Mouse (Mus musculus) liver, embryonic 11.5 days (tissue): ENCODE measurements around the gene Tmem164. TPM values are rescaled to one million over a fixed set of nuclear protein-coding genes. Genes with fewer than 3 reads are reported as not detected.

Source experiments
- ATAC-seq: fragments of 200-750 bp; cut with Nextera tagmentation; replicated peaks from 2 replicates; pipeline ENCODE4 v1.8.0; 2017; ENCODE audit warnings: moderate number of reproducible peaks, mild to moderate bottlenecking, moderate TSS enrichment, moderate library complexity; ENCODE audit not compliant: low FRiP score
- DNase-seq: peaks from one replicate; pipeline ENCODE4 v3.0.0-alpha.2; 2017; ENCODE audit warnings: low spot score
- H3K27ac ChIP-seq: fragments of 300-500 bp; sonication (generic); 2 replicates; pipeline ENCODE4 v1.5.1; 2014; ENCODE audit warnings: mild to moderate bottlenecking, low read depth, low read length, control low read depth
- H3K27me3 ChIP-seq: fragments of 300-500 bp; sonication (generic); replicated peaks from 2 replicates; pipeline ENCODE4 v1.6.1; 2014; ENCODE audit warnings: low read length, mixed read lengths; ENCODE audit not compliant: control insufficient read depth, insufficient read depth
- H3K36me3 ChIP-seq: fragments of 300-500 bp; sonication (generic); 2 replicates; pipeline ENCODE4 v1.6.1; 2014; ENCODE audit warnings: mild to moderate bottlenecking, low read length, moderate library complexity, mixed read lengths; ENCODE audit not compliant: control insufficient read depth, insufficient read depth
- H3K4me1 ChIP-seq: fragments of 300-500 bp; sonication (generic); replicated peaks from 2 replicates; pipeline ENCODE4 v1.6.1; 2014; ENCODE audit warnings: low read length, mixed read lengths; ENCODE audit not compliant: control insufficient read depth, insufficient read depth
- H3K4me2 ChIP-seq: fragments of 300-500 bp; sonication (generic); 2 replicates; pipeline ENCODE4 v1.6.1; 2014; ENCODE audit warnings: mild to moderate bottlenecking, control low read depth, moderate library complexity
- H3K4me3 ChIP-seq: fragments of 300-500 bp; sonication (generic); 2 replicates; pipeline ENCODE4 v1.5.1; 2014; ENCODE audit warnings: low read depth, low read length, control low read depth
- H3K9ac ChIP-seq: fragments of 300-500 bp; sonication (generic); 2 replicates; pipeline ENCODE4 v1.6.1; 2014; ENCODE audit warnings: low read depth, low read length, control low read depth
- H3K9me3 ChIP-seq: fragments of 300-500 bp; sonication (generic); 2 replicates; pipeline ENCODE4 v1.6.1; 2016; ENCODE audit warnings: low read length, inconsistent platforms, mixed read lengths; ENCODE audit not compliant: control insufficient read depth
- WGBS: fragments of 180-500 bp; shearing (Covaris S2); extraction: QIAGEN DNeasy Blood & Tissue Kit; methylation state at CpG from one replicate; pipeline ENCODE4 v1.1.7; 2014; 5-methylcytosine and 5-hydroxymethylcytosine counted together
- polyA plus RNA-seq: library from polyadenylated mRNA; unstranded; fragments of >200 nt; fragmentation: Nextera tagmentation; extraction: Ambion mirVana; gene quantifications from 2 replicates; pipeline ENCODE4 v1.2.1, GENCODE M21; 2014

Gene Tmem164
- polyA plus RNA-seq, 1 experiment from 2014 or later, result 43.8 TPM

- H3K9me3 ChIP-seq, result no peaks in the 10 kb centered on the region
- no peak overlapping the region for H3K9ac ChIP-seq
- H3K4me2 ChIP-seq, result peak overlapping the region; percentile 33; the same call in 1 of the 2 replicates
- DNase-seq (no peak), ATAC-seq (peak; percentile 98)
- peak overlapping the region; percentile 10 for H3K27ac ChIP-seq
- no peak overlapping the region for H3K4me3 ChIP-seq
- 0 out of 2 replicates have a peak, but pooled peaks cover 2% of the 10 kb centered on the region for H3K4me1 ChIP-seq
- H3K27me3 ChIP-seq, result no peaks in the 10 kb centered on the region; the same call in 1 of the 2 replicates
- H3K36me3 ChIP-seq, result 0 out of 2 replicates have a peak, but pooled peaks cover under 1% of the 10 kb centered on the region
- WGBS, result 38% methylated on average over 6 of the region's 6 CpGs
Measured at GRCm38 (mm10) chrX:142778638-142779037, 97.4 kb downstream of the Tmem164 start.

GRCm38 (mm10) chrX:142786160-142787052, 105.2 kb downstream of the Tmem164 start:
- H3K4me1 ChIP-seq, result no peaks in the 10 kb centered on the region
- no peaks in the 10 kb centered on the region for H3K36me3 ChIP-seq
- DNase-seq (no peak), ATAC-seq (no peak)
- H3K27me3 ChIP-seq, result no peaks in the 10 kb centered on the region; the same call in 1 of the 2 replicates
- H3K9me3 ChIP-seq, result no peaks in the 10 kb centered on the region
- 86% methylated on average over 10 of the region's 10 CpGs for WGBS
- no peak overlapping the region for H3K4me2 ChIP-seq
- no peak overlapping the region for H3K27ac ChIP-seq
- H3K9ac ChIP-seq, result no peak overlapping the region
- H3K4me3 ChIP-seq, result no peak overlapping the region

GRCm38 (mm10) chrX:142792185-142792584, 111.0 kb downstream of the Tmem164 start:
- Histone ChIP-seq H3K4me2 (no peak overlapping the region), H3K27ac (no peak overlapping the region), H3K4me1 (no peaks in the 10 kb centered on the region), H3K4me3 (no peak overlapping the region), H3K36me3 (no peaks in the 10 kb centered on the region; the same call in 1 of the 2 replicates), H3K9me3 (no peaks in the 10 kb centered on the region), H3K27me3 (no peaks in the 10 kb centered on the region), H3K9ac (no peak overlapping the region)
- ATAC-seq (no peak), DNase-seq (no peak)
- WGBS, result 84% methylated on average over 2 of the region's 2 CpGs

GRCm38 (mm10) chrX:142794069-142794610, 112.9 kb downstream of the Tmem164 start:
- Histone ChIP-seq H3K4me3 (no peak overlapping the region), H3K9me3 (no peaks in the 10 kb centered on the region), H3K27me3 (no peaks in the 10 kb centered on the region), H3K27ac (no peak overlapping the region), H3K9ac (no peak overlapping the region), H3K36me3 (no peaks in the 10 kb centered on the region; the same call in 1 of the 2 replicates), H3K4me2 (no peak overlapping the region), H3K4me1 (no peaks in the 10 kb centered on the region)
- DNase-seq (no peak), ATAC-seq (no peak)
- WGBS, result 74% methylated on average over 4 of the region's 4 CpGs

- Histone ChIP-seq H3K27me3 (no peaks in the 10 kb centered on the region), H3K36me3 (no peaks in the 10 kb centered on the region), H3K27ac (no peak overlapping the region), H3K4me3 (no peak overlapping the region), H3K9me3 (no peaks in the 10 kb centered on the region), H3K4me1 (no peaks in the 10 kb centered on the region), H3K9ac (no peak overlapping the region), H3K4me2 (no peak overlapping the region)
- DNase-seq (no peak), ATAC-seq (no peak)
- 91% methylated on average over 3 of the region's 3 CpGs for WGBS
Measured at GRCm38 (mm10) chrX:142804596-142804995, 123.4 kb downstream of the Tmem164 start.

- 79% methylated on average over 6 of the region's 6 CpGs for WGBS
- Histone ChIP-seq H3K36me3 (no peaks in the 10 kb centered on the region), H3K4me2 (no peak overlapping the region), H3K4me3 (no peak overlapping the region), H3K4me1 (no peaks in the 10 kb centered on the region), H3K27ac (no peak overlapping the region), H3K27me3 (no peaks in the 10 kb centered on the region), H3K9me3 (no peaks in the 10 kb centered on the region), H3K9ac (no peak overlapping the region)
- DNase-seq (no peak), ATAC-seq (no peak)
Measured at GRCm38 (mm10) chrX:142806126-142806525, 124.9 kb downstream of the Tmem164 start.

- 54% methylated on average over 10 of the region's 10 CpGs for WGBS
- Histone ChIP-seq H3K27ac (no peak overlapping the region), H3K9ac (no peak overlapping the region), H3K36me3 (no peaks in the 10 kb centered on the region), H3K4me3 (no peak overlapping the region), H3K4me2 (no peak overlapping the region), H3K4me1 (no peaks in the 10 kb centered on the region), H3K27me3 (no peaks in the 10 kb centered on the region), H3K9me3 (no peaks in the 10 kb centered on the region)
- DNase-seq, result no peak
- no peak for ATAC-seq
Measured at GRCm38 (mm10) chrX:142806620-142807061, 125.4 kb downstream of the Tmem164 start.

- no peaks in the 10 kb centered on the region for H3K9me3 ChIP-seq
- no peak for DNase-seq
Measured at GRCm38 (mm10) chrX:142808411-142808810, 127.2 kb downstream of the Tmem164 start.

More at GRCm38 (mm10) chrX:142808411-142808810, 127.2 kb downstream of the Tmem164 start:
- Histone ChIP-seq H3K27ac (no peak overlapping the region), H3K4me1 (no peaks in the 10 kb centered on the region), H3K4me2 (no peak overlapping the region), H3K9ac (no peak overlapping the region), H3K4me3 (no peak overlapping the region), H3K27me3 (no peaks in the 10 kb centered on the region), H3K36me3 (no peaks in the 10 kb centered on the region)
- ATAC-seq, result no peak; the same call in 1 of the 2 replicates
- WGBS, result 52% methylated on average over 9 of the region's 9 CpGs
